Mouse (Mus musculus) frontal cortex, postnatal 14 days (tissue): ENCODE results near the gene Cblc.

Experiments used
- DNase-seq, 2 experiments: peaks; one replicate each; pipeline ENCODE4 v3.0.0; 2022; ENCODE audit warnings: low spot score in 2 of 2

The Cblc gene

DNA sequence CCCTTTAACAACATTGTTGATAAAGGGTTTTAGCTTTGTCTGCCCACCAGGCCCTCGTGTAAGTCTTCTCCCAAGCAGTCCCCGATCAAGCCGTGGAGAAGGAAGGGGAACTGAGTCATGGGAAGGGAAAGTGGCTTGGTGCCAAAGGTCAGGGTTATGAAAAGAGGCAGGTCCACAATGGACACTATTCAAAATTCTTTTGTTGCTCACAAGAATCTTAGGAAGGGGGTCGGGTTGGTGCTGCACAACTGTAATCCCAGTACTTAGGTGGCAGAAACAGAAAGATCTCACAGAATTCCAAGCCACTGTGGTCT, 45.6 kb downstream of the Cblc start:
- no peak for DNase-seq

DNA sequence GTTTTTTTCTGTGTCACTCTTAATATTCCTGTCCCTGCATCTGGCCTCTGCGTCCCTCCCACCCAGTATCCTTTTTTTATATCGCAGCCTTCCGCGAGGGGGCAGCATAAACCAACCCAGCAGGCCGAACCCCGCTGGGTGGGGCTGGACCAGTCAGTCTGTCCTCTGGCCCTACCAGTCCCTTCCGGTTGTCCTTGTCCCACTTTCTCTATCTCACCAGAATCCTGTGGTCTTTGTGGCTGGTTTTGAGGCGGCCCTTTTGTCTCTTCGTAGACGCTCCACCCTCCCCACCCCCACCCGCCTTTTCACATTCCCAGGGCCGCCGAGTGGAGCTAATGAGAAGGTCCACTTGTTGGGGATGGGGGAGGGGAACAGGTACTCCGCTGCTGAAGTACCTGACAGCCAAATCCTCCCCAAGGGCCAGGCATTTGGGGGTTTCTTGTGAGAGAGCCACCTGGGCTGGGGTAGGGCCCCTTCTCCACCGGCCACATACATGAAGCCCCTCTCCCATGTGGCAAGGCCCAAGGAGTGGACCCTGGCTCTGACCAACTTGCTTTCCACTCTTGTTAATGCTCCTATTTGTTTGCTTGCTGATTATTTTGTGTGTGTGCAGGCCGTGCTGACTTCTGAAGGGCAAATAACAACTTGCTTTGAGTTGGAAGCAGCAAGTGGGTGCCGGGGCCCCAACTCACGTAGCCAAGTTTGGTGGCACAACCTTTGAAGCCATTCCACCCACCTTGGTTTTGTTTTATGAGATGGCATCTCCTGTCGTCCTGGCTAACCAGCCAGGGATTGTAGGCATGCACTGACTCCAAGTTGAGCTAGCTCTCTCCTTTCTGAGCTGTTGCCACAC, 46.2 kb downstream of the Cblc start, which contains the start of gene Nectin2:
Gene Nectin2 (minus strand): TSS at position 267 of the 853 bp plus-strand sequence.
- DNase-seq = peak; percentile 73 to 76

DNA sequence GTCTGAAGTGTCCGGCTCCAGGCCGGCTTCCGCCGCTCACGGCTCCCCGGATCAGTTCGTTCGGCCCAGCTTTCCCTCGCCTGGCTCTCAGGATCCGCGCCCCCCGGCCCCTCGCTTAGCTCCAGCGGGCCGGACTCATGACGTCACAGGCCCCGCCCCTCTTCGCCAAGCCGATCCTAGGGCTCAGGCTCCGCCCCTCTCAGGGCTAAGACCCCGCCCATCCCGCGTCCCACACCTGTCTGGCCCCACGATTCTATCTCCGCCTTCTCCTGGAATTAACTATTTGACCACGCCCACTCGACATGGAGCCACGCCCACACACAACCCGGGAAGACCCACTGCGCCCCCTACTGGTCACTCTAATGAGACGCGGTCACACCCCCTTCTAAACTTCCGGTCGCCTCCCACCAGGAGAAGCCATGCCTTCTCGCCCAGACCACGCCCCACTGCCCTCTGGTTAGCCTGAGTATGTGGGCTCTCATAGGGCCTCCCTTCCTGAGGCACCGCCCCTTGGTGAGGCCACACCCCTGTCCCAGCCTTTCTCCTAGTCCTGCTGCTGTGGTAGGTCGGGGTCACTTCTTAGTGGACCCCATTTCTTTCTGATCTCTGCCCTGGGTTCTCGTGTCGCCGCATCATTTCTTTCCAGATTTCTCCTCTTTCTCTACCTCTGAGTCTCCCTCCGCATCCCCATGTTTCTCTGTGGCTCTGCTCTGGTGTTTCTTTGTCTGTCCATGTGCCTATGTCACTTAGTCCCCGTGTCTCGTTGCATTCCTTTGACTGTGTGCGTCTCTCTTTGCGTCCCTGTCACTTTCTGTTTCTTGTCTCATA, 47.0 kb downstream of the Cblc start:
- peak; percentile 92 to 95 for DNase-seq

DNA sequence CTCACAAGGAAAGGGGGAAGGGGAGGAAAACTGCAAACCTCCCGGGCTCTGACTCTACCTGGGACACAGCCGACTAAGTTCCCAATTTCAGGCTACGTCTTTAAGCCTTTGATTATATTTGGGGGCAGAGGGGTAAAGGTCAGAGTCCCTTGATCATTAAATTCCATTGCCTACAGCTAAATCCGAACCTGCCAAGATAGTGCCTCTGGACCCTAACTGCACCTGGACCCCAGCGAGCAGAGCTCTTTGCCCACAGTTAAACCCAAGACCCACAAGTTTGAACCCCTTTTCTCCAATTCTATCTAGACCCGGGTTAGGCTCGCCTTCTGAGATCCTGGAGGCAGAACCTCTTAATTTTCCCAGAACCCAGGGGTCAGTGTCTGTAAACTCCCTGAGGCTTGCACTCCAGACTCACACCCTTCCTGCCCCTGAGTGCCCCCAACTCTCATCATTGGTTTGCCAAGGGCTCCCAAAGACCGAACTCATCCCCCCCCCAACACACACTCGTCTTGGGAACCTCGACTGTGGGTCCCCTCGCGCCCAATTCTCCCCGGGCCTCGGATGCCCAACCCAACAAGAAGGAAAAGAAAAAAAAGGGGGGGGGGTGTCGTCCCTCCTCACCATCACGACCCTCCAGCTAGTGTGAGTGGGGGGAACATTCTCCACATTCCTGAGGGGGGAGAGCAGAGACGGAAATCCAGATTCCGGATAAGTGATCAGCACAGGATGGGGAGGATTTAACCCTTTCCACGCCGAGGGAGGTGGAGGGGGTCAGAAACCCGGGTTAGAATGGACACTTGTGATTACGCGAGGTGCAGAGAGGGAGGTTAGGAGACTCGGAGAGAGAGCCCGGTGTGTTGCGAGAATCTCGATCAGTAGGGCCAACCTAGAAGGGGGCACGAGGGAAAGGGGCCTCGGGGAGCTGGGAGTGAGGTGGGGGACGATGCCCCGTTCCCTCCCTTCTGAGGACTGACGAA, 48.1 kb downstream of the Cblc start:
- DNase-seq = peak in 1 of 2 experiments; percentile 33

DNA sequence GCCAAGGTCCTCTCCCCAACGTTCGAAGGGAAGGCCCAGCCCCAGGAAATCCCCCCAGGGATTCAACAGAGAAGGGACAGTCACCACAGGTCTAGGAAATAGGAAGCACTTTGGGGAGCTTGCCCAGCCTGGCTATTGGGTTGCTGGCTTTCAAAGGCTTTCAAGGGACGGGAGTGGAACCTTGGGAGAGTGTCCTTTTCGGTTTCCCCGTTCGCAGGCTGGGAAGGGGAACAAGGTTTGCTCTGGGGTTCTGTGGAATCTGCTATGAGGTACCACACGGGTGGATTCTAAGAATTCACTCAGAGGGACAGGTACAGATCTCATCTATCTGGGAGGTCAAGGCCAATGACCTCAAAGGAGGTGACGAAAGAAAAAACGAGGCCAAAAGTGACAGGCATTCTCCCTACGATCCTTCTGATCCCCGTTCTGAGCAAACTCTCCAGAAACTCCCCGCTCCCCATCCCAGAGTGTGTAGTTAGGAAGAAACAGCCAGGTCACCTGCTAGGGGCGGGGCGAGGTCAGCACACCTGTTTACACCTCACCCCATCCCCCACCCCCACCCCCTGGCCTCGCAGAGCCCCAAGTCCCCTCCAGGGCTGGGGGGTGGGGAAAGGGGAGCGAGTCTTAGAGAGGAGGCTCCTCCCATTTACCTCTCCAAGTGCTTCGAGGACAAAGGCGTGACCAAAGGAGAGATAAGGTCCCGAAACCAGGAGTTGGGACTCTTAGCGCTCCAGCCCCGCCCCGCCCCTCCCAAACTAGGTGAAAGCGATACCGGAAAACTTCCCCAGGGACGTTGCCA, 49.0 kb downstream of the Cblc start:
- DNase-seq = no peak

DNA sequence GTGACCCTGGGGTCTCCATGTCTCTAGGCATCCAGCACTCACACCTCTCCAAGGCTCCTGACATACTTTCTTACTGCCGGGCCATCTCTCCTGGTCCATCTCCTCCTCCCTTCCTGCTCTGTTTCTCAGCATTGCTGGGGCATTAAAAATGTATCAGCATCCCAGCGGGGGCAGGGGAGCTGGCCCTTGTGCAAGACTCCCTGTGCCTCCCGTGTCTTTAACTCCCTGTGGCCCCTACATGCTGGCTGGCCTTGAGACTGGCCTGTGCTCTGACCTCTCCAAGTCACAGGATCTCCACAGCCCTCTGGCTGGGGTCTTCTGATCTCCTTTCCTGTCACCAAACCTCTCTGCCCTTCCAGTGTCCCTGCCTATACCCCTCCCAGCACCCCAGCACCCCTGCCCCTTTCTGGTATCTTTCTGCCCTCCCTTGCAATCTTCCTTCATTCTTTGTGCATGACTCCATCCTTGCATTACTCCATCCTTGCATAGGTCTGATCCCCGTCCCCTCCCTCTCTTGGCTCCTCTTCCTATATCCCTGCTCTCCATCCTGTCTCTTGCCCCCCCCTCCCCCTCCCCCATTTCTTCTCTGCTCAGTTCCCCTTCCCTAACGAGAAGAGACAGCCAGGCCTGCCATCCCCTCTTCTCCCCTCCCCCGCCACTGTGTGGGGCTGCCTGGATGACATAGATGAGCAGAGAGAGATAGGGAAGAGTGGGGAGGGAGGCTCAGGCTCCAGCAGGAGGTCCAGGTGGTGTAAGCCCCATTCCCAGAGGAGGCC, 50.0 kb downstream of the Cblc start:
- no peak for DNase-seq

DNA sequence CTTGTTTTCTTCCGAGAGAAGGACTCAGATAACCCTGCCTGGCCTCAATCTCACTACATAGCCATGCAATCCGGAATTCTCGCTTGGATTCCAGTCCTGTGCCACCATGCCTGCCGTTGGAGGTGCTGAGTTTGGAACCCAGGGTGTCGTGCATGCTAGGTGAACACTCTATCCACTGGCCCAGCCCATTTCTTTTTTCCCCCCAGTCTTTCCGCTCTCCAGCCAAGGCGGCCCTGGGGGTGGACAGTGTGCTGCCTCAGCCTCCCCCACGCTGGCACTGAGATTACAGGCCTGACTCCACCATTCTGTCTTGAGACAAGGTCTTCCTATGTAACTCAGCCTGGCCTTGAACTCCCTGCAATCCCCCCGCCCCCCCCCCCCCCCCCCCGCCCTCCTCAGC, 50.6 kb downstream of the Cblc start:
- DNase-seq = no peak

DNA sequence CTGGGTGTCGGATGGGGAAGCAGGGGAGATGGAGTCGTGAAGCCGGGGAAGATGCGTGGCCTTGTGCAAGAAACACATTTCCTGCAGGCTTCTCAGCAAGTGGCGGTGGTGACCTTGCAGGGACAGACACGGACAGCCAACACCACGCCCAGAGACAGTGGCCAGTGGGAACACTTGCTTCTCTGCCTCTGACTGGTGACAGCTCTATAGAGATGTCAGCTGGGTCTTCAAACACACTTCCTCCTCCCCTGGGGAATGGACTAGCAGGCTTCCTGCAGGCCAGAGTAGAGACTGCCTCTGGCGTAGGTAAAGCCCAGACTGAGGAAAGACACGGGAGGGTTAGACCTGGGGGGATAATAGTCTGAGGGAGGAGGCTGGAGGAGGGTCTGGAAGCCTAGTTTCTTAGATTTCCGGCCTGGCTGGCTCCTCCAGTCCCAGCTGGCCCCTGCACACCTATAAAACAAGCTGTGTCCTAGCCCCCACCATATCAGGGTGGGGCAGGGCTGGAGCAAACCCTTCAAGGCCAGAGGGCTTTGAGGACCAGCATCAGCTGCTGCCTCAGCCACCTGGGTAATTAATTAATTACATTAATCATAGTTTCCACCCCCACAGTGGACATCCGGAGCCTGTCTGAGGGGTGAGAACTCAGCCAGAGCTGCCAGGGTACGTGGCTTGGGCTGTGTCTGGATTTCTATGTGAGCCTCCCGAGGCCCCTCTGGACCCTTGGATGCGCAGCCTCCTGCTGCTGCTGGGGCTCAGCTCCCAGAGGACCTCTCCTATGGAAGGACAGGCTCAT, 51.8 kb downstream of the Cblc start:
- DNase-seq = no peak

DNA sequence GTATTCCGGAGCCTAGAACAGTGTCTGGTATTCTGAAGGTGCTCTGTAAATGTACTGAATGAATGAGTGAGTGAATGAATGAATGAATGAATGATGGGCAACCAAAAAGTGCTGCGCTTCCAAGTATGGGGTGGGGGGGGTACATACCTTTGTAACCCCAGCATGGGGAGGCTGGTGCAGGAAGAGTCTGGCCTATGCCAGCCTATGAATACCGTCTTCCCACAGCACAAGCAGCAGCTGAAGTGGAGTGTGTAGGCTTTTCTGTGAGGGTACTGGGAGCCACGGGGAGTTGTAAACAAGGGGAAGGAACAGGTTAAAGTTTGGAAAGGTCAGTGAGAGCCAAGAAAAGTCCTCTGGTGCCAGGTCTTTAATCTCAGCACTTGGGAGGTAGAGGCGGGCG, 52.8 kb downstream of the Cblc start:
- no peak for DNase-seq

DNA sequence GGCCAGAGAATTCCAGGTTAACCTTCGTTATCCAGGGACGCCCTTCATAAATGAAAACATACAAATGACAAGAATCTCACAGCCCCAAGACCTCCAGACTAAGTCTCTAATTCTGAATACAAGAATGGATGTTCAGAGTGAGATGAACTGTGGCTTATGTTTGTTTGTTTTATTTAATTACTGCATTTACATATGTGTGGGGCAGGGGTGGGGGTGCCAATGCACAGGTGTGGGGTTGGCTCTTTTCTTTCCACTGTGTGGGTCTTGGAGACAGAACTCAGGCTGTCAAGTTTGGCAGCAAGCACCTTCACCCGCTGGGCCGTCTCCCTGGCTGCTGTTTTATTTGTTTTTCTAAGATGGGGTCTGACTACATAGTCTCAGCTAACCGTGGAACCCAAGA, 54.1 kb downstream of the Cblc start:
- no peak for DNase-seq

DNA sequence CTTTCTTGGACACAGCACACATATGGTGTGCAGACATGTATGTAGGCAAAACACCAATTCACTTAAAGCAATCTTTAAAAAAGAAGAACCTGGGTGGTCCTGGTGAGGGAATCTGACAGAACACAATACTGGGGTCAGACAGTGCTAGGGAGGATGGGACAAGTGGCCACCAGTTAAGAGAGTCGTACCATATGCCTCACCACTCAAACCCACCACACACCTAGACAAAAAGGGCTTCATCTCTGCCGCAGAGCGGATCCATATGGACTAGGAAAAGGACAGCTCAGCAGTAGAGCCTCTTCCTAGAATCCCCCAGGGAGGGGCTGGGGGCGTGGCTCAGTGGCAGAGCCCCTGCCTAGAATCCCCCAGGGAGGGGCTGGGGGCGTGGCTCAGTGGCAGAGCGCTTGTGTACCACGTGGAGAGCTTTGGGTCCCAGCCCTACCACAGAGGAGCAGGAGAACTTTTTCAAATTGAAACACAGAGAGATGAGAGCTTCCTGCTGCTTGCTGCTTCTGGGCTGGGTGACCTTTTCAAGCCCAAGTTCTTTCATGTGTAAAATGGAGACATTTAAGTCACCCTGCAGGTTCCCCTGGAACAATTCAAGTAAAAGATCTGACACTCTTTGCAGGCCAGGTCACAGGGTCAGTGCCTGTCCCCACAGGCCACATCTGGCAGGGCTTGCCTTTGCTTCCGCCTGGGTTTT, 55.1 kb downstream of the Cblc start:
- no peak for DNase-seq

DNA sequence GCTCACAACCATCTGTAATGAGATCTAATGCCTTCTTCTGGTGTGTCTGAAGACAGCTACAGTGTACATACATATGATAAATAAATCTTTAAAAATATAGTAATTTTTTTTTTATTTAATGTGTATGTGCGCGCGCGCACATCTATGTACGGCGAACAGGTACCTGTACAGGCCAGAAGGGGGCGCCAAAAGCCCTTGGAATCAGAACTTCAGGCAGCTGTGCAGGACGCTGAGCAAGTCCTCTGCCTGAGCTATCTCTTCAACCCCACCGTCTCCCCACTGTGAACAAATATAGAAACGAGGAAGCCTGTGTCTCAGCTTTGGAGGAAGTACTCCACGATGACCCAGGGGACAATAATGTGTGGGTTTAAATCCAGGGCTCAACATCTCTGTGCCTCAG, 56.3 kb downstream of the Cblc start:
- no peak for DNase-seq

DNA sequence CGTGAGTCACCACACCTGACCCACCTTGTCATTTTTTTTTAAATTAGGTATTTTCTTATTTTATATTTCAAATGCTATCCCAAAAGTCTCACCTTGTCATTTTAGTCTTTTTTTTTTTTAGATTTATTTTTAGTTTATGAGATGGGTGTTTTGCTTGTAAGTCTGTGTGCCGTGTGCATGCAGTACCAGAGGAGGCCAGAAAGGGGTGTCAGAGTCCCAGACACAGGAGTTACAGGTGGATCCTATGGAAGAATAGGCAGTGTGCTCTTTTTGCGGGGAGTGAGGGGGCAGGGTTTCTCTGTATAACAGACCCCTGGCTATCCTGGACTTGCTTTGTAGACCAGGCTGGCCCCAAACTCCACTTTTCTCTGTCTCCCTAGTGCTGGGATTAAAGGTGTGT, 57.8 kb downstream of the Cblc start:
- no peak for DNase-seq

DNA sequence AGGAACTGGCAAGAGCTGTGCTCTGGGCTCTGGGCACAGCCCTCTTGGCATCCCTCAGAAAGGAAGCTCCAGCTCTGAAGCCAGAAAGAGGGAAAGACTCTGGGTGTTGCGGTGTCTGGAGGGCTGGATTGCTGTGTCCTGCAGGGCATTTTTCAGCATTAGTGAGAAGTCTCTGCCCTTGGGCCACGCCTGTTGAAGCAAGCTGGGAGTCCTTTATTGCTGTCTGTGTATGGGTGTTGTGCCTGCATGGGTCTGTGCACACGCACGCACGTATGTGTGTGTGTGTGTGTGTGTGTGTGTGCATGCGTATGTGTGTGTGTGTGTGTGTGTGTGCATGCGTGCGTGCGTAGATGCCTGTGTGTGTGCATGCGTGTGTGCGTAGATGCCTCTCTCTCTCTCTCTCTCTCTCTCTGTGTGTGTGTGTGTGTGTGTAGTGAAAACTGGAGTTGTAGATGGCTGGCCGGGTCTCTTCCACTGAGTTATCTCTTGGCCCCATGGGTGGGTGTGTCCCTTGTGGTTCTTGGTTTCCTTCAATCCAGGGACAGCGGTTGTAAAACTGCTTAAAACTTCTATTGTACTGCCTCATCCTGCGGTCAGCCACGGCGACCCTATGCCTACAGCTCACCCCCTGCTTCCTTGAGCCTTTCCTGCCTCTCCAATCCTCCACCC, 60.1 kb downstream of the Cblc start:
- no peak for DNase-seq

DNA sequence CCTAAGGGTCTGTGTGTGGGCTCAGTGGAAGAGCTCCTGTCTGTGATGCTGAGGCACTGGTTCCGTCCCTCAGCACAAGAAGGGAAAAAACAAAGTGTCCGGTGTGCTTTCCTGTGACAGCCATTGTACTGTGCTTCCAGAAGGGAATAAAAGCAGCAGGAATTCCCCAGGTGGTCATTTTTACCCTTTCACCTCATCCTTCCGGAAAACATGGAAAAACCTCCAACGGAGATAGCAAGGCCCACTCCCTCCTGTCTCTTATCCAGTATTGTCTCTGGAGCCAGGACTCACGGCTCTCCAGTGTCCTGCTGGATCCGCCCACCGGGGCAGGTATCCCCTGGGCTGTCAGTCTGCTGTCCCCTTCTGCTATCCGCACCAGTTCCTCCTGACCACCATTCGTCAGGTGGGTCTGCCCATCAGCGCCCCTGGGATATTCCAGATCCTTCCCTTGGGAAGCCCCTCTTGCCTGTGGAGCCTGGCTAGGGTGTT, 62.4 kb downstream of the Cblc start:
- no peak for DNase-seq
